Mouse (Mus musculus) liver, embryonic 14.5 days (tissue): Measurements from ENCODE around the gene Plin4. TPM values are rescaled to one million over a fixed set of nuclear protein-coding genes. Genes with fewer than 3 reads are reported as not detected.
"Not testable (repeated sequence)": the region's sequence is repeated elsewhere in the genome, so short reads cannot be mapped to it uniquely, and the experiment has no call there.

ENCODE experiments used
- ATAC-seq: fragments of 200-750 bp; cut with Nextera tagmentation; 2 replicates; pipeline ENCODE4 v1.8.0; 2017; ENCODE audit warnings: moderate number of reproducible peaks, mild to moderate bottlenecking, moderate library complexity; ENCODE audit not compliant: insufficient read depth
- DNase-seq, 3 experiments: peaks; one replicate each; pipeline ENCODE4 v3.0.0-alpha.2; 2012 to 2013; ENCODE audit warnings: low read depth in 3 of 3, low spot score in 3 of 3
- H3K27ac ChIP-seq: fragments of 300-500 bp; sonication (generic); 2 replicates; pipeline ENCODE4 v1.5.1; 2014; ENCODE audit warnings: moderate library complexity, mild to moderate bottlenecking, control low read depth, inconsistent platforms
- H3K27me3 ChIP-seq: fragments of 300-500 bp; sonication (generic); 2 replicates; pipeline ENCODE4 v1.6.1; 2014; ENCODE audit warnings: mild to moderate bottlenecking, low read length, moderate library complexity; ENCODE audit not compliant: control insufficient read depth, insufficient read depth
- H3K36me3 ChIP-seq: fragments of 300-500 bp; sonication (generic); replicated peaks from 2 replicates; pipeline ENCODE4 v1.6.1; 2014; ENCODE audit warnings: low read depth; ENCODE audit not compliant: control insufficient read depth, insufficient read depth
- H3K4me1 ChIP-seq, 2 experiments: fragments of 200-500 bp in 1 of 2; fragments of 300-500 bp in 1 of 2; sonication (generic) in 1 of 2; replicated peaks; 2 replicates each; pipeline ENCODE4 v1.6.1; 2012 to 2014; ENCODE audit warnings: antibody characterized with exemption in 1 of 2, inconsistent platforms in 1 of 2, low read length in 1 of 2; ENCODE audit not compliant: control insufficient read depth in 2 of 2, insufficient read depth in 2 of 2
- H3K4me2 ChIP-seq: fragments of 300-500 bp; sonication (generic); 2 replicates; pipeline ENCODE4 v1.6.1; 2014; ENCODE audit warnings: low read depth, mild to moderate bottlenecking, control low read depth, moderate library complexity
- H3K4me3 ChIP-seq, 2 experiments: fragments of 200-500 bp in 1 of 2; fragments of 300-500 bp in 1 of 2; sonication (generic) in 1 of 2; 2 replicates each; pipeline ENCODE4 v1.5.1; 2012 to 2014; ENCODE audit warnings: low read depth in 2 of 2, low read length in 2 of 2, mild to moderate bottlenecking in 2 of 2, control low read depth in 1 of 2, inconsistent platforms in 1 of 2, moderate library complexity in 1 of 2; ENCODE audit not compliant: insufficient read depth in 1 of 2
- H3K9ac ChIP-seq: fragments of 300-500 bp; sonication (generic); replicated peaks from 2 replicates; pipeline ENCODE4 v1.6.1; 2014; ENCODE audit warnings: mild to moderate bottlenecking, control low read depth, moderate library complexity
- H3K9me3 ChIP-seq: fragments of 300-500 bp; sonication (generic); 2 replicates; pipeline ENCODE4 v1.6.1; 2016; ENCODE audit warnings: low read length, mixed read lengths; ENCODE audit not compliant: control insufficient read depth
- CTCF ChIP-seq: IDR thresholded peaks from 2 replicates; pipeline ENCODE4 v1.5.1; 2016; ENCODE audit warnings: antibody characterized with exemption, low read depth, control low read depth
- EP300 ChIP-seq: IDR thresholded peaks from 2 replicates; pipeline ENCODE4 v1.6.1; 2016; ENCODE audit warnings: antibody characterized with exemption, low read depth
- WGBS: fragments of 180-500 bp; shearing (Covaris S2); extraction: QIAGEN DNeasy Blood & Tissue Kit; methylation state at CpG from one replicate; pipeline ENCODE4 v1.1.7; 2014; ENCODE audit not compliant: insufficient replicate concordance; 5-methylcytosine and 5-hydroxymethylcytosine counted together
- polyA plus RNA-seq, 2 experiments: library from polyadenylated mRNA; depleted of rRNA in 1 of 2; stranded (reverse) in 1 of 2; unstranded in 1 of 2; fragments of >200 nt; fragmentation: Nextera tagmentation in 1 of 2; extraction: Ambion mirVana in 1 of 2; gene quantifications; 2 replicates each; pipeline versions ENCODE4 v1.2.1 to v1.2.3; 2012 to 2014

Plin4 gene
- polyA plus RNA-seq, 2 experiments, result 0.01 to 0.03 TPM

GRCm38 (mm10) chr17:56065715-56066114 is 43.9 kb downstream of the Plin4 start:
- not testable (repeated sequence) for ATAC-seq, H3K4me2 ChIP-seq, H3K27me3 ChIP-seq, H3K4me1 ChIP-seq, H3K27ac ChIP-seq, H3K4me3 ChIP-seq, H3K9me3 ChIP-seq, H3K9ac ChIP-seq, DNase-seq
- TF ChIP-seq CTCF, result peak; percentile 39; the same call in 1 of the 2 replicates
- 77% methylated on average over 6 of the region's 6 CpGs for WGBS
- peaks cover 97% of the 10 kb centered on the region for H3K36me3 ChIP-seq

DNA sequence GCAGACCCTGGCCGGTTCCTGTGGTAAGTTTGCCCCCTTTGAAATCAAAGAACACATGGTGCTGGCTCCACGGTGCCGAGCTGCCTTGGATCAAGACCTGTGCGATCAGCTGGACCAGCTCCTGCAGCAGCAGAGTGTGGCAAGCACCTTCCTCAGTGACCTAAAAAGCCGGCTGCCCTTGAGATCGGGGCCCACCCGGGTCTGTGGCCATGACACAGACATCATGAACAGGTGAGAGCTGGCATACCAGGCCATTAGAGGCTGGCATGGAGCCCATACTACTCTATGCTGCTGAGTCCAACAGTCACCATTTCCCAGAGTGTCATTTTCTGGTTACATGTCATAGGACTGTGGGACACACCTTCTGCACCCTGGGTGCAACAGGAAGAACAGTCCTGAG is 47.5 kb downstream of the Plin4 start:
- WGBS, result 87% methylated on average over 7 of the region's 7 CpGs
- TF ChIP-seq EP300 (no peak), CTCF (no peak)
- no peak overlapping the region for H3K4me2 ChIP-seq
- H3K9ac ChIP-seq, result no peak overlapping the region
- ATAC-seq (no peak), DNase-seq (no peak)
- no peaks in the 10 kb centered on the region for H3K27me3 ChIP-seq
- H3K4me3 ChIP-seq, result no peak overlapping the region
- H3K36me3 ChIP-seq, result peaks cover 99% of the 10 kb centered on the region
- H3K4me1 ChIP-seq, result no peaks in the 10 kb centered on the region
- H3K27ac ChIP-seq, result no peak overlapping the region
- H3K9me3 ChIP-seq, result no peaks in the 10 kb centered on the region

GRCm38 (mm10) chr17:56057381-56058120 is 52.1 kb downstream of the Plin4 start:
- Histone ChIP-seq H3K9ac (no peak overlapping the region), H3K9me3 (no peaks in the 10 kb centered on the region), H3K4me1 (no peaks in the 10 kb centered on the region), H3K4me2 (no peak overlapping the region), H3K36me3 (peaks cover 75% of the 10 kb centered on the region), H3K27me3 (no peaks in the 10 kb centered on the region), H3K27ac (no peak overlapping the region), H3K4me3 (no peak overlapping the region)
- ATAC-seq (no peak), DNase-seq (no peak)
- TF ChIP-seq EP300, result no peak
- no peak for TF ChIP-seq CTCF
- WGBS, result 90% methylated on average over 11 of the region's 11 CpGs

- Histone ChIP-seq H3K36me3 (peaks cover 69% of the 10 kb centered on the region), H3K4me1 (no peaks in the 10 kb centered on the region), H3K4me2 (no peak overlapping the region), H3K9ac (no peak overlapping the region), H3K9me3 (no peaks in the 10 kb centered on the region), H3K27ac (no peak overlapping the region), H3K4me3 (no peak overlapping the region), H3K27me3 (no peaks in the 10 kb centered on the region)
- peak; percentile 24; the same call in 1 of the 2 replicates for ATAC-seq
- no peak for TF ChIP-seq EP300
- no peak for TF ChIP-seq CTCF
- no peak for DNase-seq
- 50% methylated on average over 4 of the region's 4 CpGs for WGBS
Measured at GRCm38 (mm10) chr17:56055945-56056678, 53.5 kb downstream of the Plin4 start.

DNA sequence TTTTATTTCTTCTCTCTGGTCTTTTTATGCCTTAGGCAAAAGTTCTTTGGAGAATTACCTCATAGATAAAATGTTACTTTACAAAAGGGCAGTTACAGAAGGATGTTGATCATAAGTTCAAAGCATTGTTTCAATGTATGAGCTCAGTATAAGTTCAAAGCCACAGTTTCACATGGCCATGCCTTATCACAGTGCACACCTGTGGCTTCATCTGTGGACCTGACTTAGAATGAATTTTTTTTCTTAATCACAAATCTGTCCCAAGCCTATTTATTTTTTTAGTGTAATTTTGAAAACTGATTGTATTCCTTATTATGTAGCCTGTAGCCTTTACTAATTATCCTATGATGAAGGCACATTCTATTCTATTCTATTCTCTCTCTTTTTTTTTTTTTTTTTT is 54.7 kb downstream of the Plin4 start:
- Histone ChIP-seq H3K9ac (no peak overlapping the region), H3K4me3 (no peak overlapping the region), H3K4me2 (no peak overlapping the region), H3K9me3 (no peaks in the 10 kb centered on the region), H3K36me3 (peaks cover 69% of the 10 kb centered on the region), H3K27me3 (no peaks in the 10 kb centered on the region), H3K4me1 (no peaks in the 10 kb centered on the region), H3K27ac (no peak overlapping the region)
- no peak for ATAC-seq
- no peak for DNase-seq
- TF ChIP-seq CTCF (no peak), EP300 (no peak)
